Mouse (Mus musculus): Measurements from ENCODE around the gene Gpr155.

The Gpr155 gene

GRCm38 (mm10) chr2:73386356-73387046, at the start of gene Gpr155:
Gene Gpr155, minus strand, starts transcription at chr2:73386572.
- peak; percentile 97 for DNase-seq (ENCODE audit: low read depth, low spot score)

DNA sequence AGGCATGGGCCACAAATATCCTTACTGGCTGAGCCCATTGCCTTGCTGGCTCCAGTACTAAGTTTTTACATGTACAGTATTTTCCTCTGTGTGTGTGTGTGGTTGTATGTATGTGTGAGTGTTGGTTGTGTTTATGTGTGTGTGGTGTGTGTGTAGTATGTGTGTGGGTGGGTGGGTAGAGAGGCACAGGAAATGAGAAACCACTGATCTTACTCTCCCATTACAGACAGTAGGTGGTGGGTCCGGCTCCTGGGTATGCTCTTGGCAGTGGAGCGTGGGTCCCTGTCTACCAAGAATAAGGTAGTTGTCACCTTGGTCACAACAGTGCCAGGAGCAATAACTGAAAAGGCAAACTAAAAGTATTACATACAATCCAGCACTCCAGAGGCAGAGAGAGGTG, 49.5 kb upstream of the Gpr155 start:
- DNase-seq (ENCODE audit: low read depth, low spot score) = no peak

DNA sequence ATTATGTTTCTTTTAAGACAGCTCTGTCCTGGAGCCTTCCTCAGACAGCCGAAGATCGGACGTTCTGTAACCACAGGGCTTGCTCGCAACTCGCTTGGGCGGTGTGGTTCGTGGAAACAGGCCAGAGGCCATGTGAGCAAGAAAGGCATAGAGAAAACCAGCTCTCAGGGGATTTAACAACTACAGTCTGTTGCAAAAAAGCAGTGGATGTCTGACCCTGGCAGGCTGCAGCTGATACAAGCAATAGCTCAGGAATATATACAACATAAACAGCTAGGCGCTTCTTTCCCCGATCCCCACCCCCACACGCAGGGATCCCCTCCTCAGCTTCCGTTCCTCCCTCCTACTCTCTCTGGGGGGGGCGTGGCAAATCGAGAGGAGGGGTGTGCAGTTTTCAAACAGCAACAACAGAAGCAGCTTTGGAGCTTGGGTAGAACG, 45.6 kb upstream of the Gpr155 start:
- DNase-seq (ENCODE audit: low read depth, low spot score) = no peak

- peak; percentile 64 for DNase-seq (ENCODE audit: low read depth, low spot score)
These were observed 42.6 kb upstream of the Gpr155 start for GRCm38 (mm10) chr2:73428803-73429468.

DNA sequence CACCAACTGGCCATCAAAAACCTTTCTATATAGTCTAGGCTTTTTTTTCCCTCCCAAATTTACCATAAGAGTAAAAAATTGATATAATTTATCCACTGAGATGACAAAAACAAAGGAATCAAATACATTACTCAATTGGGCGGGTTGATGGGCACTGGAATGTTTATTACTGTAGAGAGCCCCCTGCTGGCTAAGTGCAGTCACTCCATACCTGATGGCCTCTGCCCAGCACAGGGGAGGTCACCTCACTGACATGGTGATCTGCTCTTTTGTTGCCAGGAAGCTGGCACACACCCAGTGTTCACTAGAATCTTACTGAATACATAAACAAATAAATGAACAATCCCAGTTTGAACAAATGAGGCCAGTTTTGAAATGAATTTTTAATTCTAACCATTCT, 40.9 kb upstream of the Gpr155 start:
- DNase-seq (ENCODE audit: low read depth, low spot score) = no peak

DNA sequence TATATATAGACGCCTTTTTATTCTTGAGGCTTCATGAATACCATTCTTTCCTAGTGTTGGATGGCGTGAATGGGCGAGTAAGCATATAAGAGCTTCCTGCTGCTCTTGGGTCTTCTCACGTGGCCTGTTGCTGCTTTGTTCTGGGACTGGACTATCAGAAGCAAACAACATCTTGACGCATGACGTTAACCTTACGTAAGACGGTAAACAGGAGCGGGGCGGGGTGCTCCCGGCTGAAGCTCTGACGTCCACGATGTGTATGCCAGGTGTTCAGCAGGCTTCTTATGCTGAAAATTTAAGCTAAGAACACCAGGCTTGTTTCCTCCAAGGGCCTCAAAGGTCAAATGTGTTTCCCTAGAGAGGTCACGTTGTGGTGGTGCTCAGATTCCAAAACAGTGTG, 39.5 kb upstream of the Gpr155 start:
- DNase-seq (ENCODE audit: low read depth, low spot score) = no peak

GRCm38 (mm10) chr2:73419730-73420129, 33.4 kb upstream of the Gpr155 start:
- no peak for DNase-seq (ENCODE audit: low read depth, low spot score)

DNA sequence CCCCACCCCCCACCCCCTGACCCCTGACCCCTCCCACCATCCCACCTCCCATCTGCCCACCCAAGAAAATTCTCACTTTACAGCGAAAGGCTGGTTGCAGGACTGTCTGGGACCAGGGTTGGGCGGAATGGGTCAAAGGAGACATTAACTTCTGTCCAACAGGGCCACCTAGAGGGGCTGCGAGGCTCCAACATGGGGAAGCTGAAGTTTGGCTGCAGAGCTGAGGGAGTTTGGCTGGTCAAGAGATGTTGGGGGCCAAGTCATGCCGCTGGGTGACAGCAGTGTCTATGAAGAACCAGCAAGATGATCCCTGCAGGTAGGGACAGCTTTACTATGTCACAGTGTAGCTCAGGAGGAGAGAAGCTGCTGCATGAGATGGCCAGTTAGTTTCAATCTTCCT, 32.9 kb upstream of the Gpr155 start:
- no peak for DNase-seq (ENCODE audit: low read depth, low spot score)

DNA sequence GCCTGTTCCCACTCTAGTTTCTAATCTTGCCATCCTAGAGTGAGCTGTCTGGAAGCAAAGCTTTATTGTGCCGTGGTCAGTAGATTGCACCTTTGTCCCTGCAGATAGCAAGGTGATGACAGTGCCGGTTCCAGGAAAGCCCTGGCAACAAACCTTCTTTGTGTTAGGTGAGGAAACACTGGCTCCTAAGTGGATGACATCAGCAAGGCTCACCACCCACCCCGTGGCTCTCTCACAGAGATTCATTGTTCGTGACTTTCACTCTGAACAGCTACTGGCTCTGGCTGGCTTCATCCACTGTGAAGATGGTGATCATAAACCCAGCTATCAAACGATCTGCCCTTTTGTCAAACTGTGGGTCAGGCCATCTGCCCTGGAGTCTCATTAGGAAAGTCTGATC, 29.5 kb upstream of the Gpr155 start:
- DNase-seq (ENCODE audit: low read depth, low spot score) = no peak

GRCm38 (mm10) chr2:73410076-73410475, 23.7 kb upstream of the Gpr155 start:
- DNase-seq (ENCODE audit: low read depth, low spot score) = no peak

- no peak for DNase-seq (ENCODE audit: low read depth, low spot score)
These were observed 21.3 kb upstream of the Gpr155 start for GRCm38 (mm10) chr2:73407662-73408061.

DNA sequence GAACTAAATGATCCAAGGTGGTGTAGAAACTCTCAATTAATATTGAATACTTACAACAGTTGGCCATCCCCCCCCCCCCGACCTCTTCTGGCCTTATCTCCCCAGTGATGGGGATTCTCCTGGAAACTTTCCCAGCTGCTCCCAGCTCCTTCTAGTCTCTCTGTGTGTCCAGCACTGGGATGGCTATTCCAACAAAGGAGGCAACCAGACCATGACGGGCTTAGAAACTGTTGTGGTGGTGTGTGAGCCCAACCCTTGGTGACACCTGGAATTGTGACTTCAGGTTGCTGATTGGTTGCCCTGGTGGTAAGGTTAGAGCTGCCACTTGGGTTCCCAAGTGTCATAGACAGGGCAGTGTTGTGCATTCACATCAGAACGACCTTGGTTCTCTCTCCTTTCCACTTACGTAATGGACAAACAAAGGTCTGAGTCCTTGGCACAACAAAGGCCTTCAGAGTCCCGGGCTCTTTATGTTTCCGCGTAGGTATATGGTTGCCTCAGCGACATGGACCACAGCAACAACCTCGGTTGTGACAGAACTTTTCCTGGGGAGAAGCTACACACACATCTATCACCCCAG, 20.1 kb upstream of the Gpr155 start:
- no peak for DNase-seq (ENCODE audit: low read depth, low spot score)

DNA sequence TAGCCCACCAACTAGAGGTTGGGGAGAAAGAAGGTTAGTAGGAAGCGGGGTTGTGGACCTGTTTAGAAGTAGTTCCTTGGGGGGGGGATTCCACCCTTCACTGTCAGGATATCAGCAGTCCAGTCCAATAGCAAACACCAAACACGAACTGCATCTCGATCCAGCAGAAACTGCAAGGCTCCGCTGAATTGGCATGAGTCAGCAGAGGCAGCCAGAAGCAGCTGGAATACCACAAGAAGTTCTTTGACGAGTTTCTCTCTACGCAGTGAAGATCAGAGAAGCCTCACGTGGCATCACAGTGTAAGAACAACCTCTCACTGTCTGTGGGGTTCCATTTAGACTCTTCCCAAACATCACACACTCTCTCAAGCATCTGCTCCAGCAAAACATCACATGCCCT, 18.6 kb upstream of the Gpr155 start:
- DNase-seq (ENCODE audit: low read depth, low spot score) = no peak

GRCm38 (mm10) chr2:73404442-73404841, 18.1 kb upstream of the Gpr155 start:
- DNase-seq (ENCODE audit: low read depth, low spot score) = no peak

DNA sequence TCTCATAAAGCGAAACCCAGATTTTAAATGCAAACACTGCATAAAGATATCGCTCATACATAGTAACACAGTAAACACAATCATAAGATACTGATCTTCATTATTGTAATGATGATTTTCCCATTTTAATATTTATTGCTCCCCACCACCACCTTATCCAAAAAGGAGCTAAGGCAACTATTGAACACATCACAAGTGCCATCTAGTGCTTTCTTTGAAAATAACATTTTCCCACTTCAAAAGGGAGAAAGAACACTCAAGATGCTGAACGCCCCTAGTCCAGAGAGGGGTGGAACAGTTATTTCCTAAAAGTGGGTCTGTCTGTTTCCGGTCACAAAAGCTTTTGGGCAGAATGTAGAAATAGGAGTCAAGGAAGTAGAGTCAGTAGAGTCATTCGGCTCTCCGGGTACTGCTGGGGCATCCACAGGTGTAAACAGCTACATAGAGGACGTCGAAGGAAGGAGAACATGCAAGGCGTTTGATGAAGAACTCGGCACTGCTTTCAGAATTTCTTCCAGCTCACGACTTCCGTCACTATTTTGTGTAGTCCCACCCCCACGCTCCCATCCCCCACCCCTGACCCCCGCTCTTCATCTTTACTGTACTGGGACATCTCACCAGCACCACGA, 17.1 kb upstream of the Gpr155 start:
- DNase-seq (ENCODE audit: low read depth, low spot score) = no peak

DNA sequence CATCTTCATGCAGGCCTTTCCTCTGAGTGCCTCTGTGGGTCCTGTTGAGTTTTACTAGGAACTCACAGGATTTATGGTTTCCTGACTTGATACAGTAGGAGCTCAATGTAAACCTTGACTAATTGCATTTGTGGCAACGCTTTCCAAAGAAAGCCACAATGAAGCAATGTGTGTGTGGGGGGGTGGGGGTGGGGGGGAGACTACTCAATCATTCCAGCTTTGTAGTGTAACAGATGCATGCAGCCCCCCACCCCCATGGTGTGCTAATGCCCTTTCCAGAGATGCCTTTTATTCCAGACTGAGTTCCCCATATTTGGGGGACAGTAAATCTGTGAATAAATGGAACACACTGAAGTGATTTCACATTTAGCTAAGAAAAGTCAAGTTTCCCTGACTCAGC, 15.3 kb upstream of the Gpr155 start:
- no peak for DNase-seq (ENCODE audit: low read depth, low spot score)

DNA sequence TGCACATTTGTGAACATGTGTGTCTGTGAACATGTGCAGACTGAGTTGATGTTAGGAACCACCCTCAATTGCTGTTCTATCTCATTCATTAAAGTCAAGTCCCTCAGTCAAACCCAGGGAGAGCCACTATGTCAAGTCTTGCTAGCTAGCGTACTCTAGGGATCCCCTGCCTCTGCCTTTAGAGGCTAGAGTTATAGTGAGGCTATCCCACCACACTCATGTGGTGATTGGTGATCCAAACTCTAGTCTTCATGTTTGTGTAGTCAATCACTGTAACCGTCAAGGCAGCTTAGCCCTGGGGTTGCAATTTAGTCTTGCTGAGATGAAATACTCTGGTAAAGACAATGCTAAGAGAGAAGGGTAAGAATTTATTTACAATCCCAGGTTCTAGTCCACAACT, 11.1 kb upstream of the Gpr155 start:
- DNase-seq (ENCODE audit: low read depth, low spot score) = no peak

DNA sequence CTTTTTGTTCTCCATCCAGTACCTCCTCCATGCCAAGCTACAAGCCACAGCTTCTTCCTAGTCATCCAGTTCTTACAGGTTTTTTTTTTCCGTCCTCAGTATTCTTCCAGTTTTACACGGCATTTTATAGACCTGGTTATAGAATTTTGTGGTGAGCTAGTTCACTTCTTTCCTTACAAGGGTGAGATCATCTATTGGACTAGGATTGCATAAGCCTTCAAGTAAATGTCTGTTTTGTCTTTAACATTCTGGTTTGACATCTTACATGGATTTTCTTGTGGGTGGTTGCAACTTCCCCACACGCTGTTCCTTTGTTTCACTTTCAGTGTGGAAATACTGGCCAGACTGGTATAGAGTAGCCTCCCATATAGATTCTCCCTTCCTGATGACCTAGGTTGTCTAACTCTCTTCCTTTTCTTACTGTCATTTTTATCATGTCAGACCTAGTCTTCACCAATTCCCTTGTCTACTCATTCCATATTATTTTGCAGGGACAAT, 10.5 kb upstream of the Gpr155 start:
- DNase-seq (ENCODE audit: low read depth, low spot score) = no peak

DNA sequence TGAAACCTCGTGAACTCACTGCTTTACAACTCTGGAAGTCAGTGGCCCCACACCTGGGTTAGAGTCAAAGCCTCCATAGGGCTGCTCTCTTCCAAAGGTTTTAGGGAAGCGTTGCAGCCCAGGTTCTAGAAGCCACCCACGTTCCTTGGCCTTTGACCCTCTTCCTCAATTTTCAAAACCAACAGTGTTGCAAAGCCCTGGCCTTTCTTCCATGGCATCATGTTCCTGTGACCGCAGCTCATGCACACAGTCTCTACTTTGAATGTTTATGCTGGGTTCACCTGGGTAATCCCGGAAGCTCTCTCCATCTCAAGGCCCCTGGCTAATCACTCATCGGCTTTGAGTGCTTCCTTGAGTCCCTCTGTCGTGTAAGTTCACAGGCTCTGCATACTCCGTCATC, 9.1 kb upstream of the Gpr155 start:
- no peak for DNase-seq (ENCODE audit: low read depth, low spot score)

GRCm38 (mm10) chr2:73394476-73394875, 8.1 kb upstream of the Gpr155 start:
- no peak for DNase-seq (ENCODE audit: low read depth, low spot score)

GRCm38 (mm10) chr2:73392772-73393171, 6.4 kb upstream of the Gpr155 start:
- DNase-seq (ENCODE audit: low read depth, low spot score) = no peak

- no peak for DNase-seq (ENCODE audit: low read depth, low spot score)
These were observed 3.6 kb upstream of the Gpr155 start for GRCm38 (mm10) chr2:73389951-73390350.
